Mouse (Mus musculus): ENCODE data around the gene Nln.

- TF ChIP-seq TCF12 (IDR thresholded peaks at IDR 0.05; ENCODE audit: low read depth, low read length) (no peak), ZNF384 (IDR thresholded peaks at IDR 0.05; ENCODE audit: low read depth, low read length) (no peak)
These were observed 38.7 kb downstream of the Nln start for GRCm38 (mm10) chr13:104070703-104071102.

Measured in MEL (cell line).